Mouse (Mus musculus) myocyte (in vitro differentiated cells): Measurements from ENCODE around the gene Gnas.

Experiments used
- CEBPB ChIP-seq: IDR thresholded peaks from 2 replicates; pipeline ENCODE4 v1.6.1; 2011; ENCODE audit warnings: mild to moderate bottlenecking, moderate library complexity; ENCODE audit not compliant: poor library complexity, insufficient read depth, severe bottlenecking
- E2F4 ChIP-seq: IDR thresholded peaks from one replicate; pipeline ENCODE4 v1.6.1; 2011; ENCODE audit warnings: mild to moderate bottlenecking, control low read depth, moderate library complexity; ENCODE audit not compliant: insufficient read depth
- MAX ChIP-seq: IDR thresholded peaks from one replicate; pipeline ENCODE4 v1.6.1; 2011; ENCODE audit warnings: low read depth, mild to moderate bottlenecking, control low read depth
- MYOG ChIP-seq, 3 experiments: IDR thresholded peaks; one replicate each; pipeline ENCODE4 v1.6.1; 2011; ENCODE audit warnings: control low read depth in 2 of 3, low read depth in 2 of 3, mild to moderate bottlenecking in 2 of 3; ENCODE audit not compliant: insufficient read length in 2 of 3, control insufficient read depth in 1 of 3, insufficient read depth in 1 of 3
- POLR2A ChIP-seq: IDR thresholded peaks from one replicate; pipeline ENCODE4 v1.6.1; 2011; ENCODE audit warnings: low read depth, mild to moderate bottlenecking, control low read depth, moderate library complexity; ENCODE audit not compliant: insufficient read length
- POLR2AphosphoS2 ChIP-seq: IDR thresholded peaks from one replicate; pipeline ENCODE4 v1.6.1; 2011; ENCODE audit warnings: low read depth, control low read depth; ENCODE audit not compliant: insufficient read length
- REST ChIP-seq: IDR thresholded peaks from one replicate; pipeline ENCODE4 v1.6.1; 2011; ENCODE audit warnings: mild to moderate bottlenecking, control low read depth, moderate library complexity; ENCODE audit not compliant: insufficient read depth, insufficient read length
- SRF ChIP-seq: IDR thresholded peaks from one replicate; pipeline ENCODE4 v1.6.1; 2011; ENCODE audit warnings: low read depth; ENCODE audit not compliant: control insufficient read depth, insufficient read length
- TCF12 ChIP-seq: IDR thresholded peaks from one replicate; pipeline ENCODE4 v1.6.1; 2011; ENCODE audit warnings: mild to moderate bottlenecking, control low read depth; ENCODE audit not compliant: poor library complexity, insufficient read depth, severe bottlenecking
- TCF3 ChIP-seq: IDR thresholded peaks from one replicate; pipeline ENCODE4 v1.6.1; 2011; ENCODE audit warnings: low read depth, control low read depth; ENCODE audit not compliant: insufficient read length
- USF1 ChIP-seq: IDR thresholded peaks from one replicate; pipeline ENCODE4 v1.6.1; 2011; ENCODE audit warnings: low read depth, mild to moderate bottlenecking, control low read depth, moderate library complexity

GRCm38 (mm10) chr2:174343566-174343965 lies 59.4 kb downstream of the Gnas start:
- TF ChIP-seq E2F4 (no peak), SRF (no peak), POLR2A (no peak), USF1 (no peak), TCF12 (no peak), MAX (no peak), CEBPB (no peak), POLR2AphosphoS2 (no peak), REST (no peak), TCF3 (no peak), MYOG (IDR thresholded peaks at IDR 0.05; ENCODE audit: control insufficient read depth in 1 of 3, insufficient read depth in 1 of 3, insufficient read length in 2 of 3, low read depth in 2 of 3) (no peak)
